Mouse (Mus musculus): ENCODE measurements around the gene Mis12.

The Mis12 gene

GRCm38 (mm10) chr11:71018416-71019200 lies 803 bp upstream of the Mis12 start:
- DNase-seq (ENCODE audit: low read depth) = no peak

DNA sequence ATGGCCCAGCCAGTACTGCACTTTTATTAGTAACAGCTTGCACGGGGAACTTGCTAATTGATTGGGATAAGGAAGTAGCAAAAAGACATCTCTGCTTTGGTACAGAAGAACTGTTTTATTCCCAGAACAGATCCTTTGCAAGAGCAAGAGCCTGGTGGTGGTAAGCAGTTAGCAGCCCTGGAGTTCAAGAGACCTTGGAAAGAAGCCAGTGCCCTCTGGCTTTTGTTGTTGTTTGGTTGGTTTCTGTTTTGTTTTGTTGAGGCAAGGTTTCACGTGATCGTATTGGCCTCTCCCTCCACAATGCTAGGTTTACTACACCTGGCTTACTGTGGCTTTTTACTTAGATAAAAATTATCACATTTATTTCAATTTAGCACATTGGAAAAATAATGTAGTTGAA lies 8.9 kb downstream of the Mis12 start:
- DNase-seq (ENCODE audit: low read depth) = no peak

DNA sequence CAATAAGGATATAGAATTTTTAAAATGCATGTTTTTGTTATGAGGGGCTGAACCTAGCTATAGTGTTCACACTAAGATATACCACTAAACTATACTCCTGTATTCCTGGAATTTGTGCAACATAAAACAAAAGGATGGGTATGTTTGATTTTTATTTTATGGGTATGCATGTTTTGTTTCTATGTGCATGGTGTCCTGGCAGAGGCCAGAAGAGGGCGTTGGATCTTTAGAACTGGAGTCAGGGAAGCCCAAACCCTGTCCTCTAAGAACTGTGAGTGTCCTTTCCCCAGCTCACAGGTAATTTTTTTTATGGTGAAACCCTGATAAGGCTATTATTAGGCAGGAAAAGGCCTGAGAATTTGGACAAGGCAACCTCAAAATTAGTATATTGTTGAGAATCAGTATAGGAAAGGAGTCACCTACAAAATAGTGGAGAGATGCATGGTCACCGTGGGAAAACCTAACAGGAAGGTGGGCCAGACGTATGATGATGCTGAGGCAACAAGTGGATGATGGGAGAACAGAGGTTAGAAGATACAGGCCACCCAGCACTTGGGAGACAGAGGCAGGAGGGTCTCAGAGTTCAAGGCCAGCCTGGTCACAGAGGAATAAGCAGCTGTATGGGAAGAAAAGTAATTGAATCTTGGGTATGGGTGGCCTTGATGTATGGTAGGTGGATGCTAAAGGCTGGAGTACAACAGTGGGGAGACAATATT lies 10.2 kb downstream of the Mis12 start:
- DNase-seq (ENCODE audit: low read depth) = no peak

- DNase-seq (ENCODE audit: low read depth) = no peak
Observed at GRCm38 (mm10) chr11:71032070-71032469, 12.7 kb downstream of the Mis12 start.

DNA sequence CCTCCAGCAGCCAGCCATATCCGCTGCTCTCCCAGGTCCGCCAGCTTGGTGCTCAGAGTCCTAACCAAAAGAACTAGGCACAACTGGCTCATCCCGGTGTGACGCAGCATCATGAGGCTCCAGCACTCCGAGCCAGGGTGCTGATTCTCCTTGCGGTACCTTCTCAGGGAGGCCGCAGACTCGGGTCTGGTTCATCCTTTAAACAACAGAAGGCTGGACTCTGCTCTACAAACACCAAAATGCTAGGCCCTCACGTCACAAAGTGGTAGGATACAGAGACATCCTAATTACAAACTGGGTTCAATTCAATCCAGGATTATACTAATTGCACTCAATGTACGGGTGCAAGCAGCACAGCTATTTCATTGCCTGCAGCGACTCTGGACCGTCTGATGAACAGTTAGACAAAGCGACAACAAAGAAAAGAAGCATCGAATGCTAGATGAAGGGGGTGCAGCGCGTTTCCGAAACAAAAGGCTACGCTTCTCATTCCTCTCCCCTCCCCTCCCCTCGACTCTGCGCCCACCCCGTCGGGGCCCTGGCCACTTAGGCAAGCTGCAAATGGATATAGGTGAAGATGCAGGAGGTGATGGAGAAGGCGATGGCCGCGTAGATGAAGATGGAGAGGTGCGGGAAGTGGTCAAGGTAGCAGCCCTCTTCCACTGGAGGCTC lies 13.2 kb downstream of the Mis12 start:
- no peak for DNase-seq (ENCODE audit: low read depth)

GRCm38 (mm10) chr11:71033163-71033761 lies 13.9 kb downstream of the Mis12 start, which contains the start of gene 6330403K07Rik:
Gene 6330403K07Rik (minus strand): TSS chr11:71033513.
- DNase-seq (ENCODE audit: low read depth) = no peak

DNA sequence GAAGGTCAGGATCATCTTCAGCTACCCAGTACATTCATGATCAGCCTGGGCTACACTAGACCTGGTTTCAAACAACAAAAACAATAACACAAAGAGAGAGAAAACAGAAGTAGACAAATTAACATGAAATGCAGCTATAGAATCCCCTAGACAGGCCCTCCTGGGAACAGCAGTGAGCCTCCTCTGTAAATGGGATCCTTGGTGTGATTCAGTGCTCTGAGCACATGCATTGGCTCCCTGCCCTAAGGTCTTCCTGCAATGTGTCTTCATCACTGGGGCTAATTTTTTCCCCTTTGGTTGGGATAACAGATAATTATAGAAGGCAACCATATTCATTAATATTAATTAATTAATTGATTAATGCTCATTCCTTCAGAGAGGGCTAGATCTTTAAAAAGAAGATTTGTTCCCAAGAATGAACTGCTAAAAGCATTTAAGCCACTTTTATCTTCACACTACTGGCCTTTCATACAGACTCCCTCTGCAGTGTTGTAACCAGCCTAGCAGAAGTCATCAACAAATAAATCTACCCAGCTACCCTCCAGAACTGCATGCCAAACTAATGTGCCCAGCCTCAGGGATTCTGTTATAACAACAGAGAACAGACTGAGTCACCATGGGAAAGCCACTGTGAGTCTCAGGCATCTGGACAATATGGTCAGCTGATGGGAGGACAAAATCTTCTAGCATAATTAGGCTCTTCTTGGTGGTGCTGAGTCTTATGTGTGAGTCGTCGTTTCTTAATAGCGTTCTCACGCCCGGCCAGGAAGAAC lies 20.3 kb downstream of the Mis12 start:
- no peak for DNase-seq (ENCODE audit: low read depth)

GRCm38 (mm10) chr11:71052554-71052953 lies 33.1 kb downstream of the Mis12 start:
- no peak for DNase-seq (ENCODE audit: low read depth)

GRCm38 (mm10) chr11:71076342-71076741 lies 56.9 kb downstream of the Mis12 start:
- DNase-seq (ENCODE audit: low read depth) = no peak

Data from fibroblast of lung, adult 2 months (primary cell).